25 mouse cellular contexts compared by ENCODE assay signal in the genomic region with DNA sequence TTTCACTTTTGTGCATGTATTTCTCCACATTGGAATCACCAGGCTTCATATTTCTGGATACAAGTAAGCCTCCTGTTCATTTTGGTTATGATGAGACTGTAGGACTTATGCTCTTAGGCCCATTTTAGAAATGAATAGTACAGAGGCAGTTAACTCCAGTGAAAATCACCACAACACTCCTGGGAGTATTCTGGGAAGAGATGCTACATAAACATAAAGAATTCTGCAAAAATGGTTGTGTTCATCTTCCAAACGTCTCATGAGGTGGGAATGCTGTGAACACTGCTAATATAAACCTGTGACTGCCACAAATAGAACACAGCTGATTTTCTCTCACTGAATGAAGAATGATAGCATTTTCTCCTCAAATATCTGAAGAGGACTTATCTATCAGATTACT.
DNase-seq lines count a peak whose midpoint lies in the region; ATAC-seq and TF ChIP-seq lines count a peak whose summit lies in the region.
"Had no signal": no experiment of that assay in that cellular context is flagged by ENCODE, and none has a peak within 500 bp of the region (broad histone marks: within the 10 kb centered on the region; RNA-seq: fewer than 3 reads in every experiment).

No protein-coding gene starts in this region.

- H3K9ac ChIP-seq in heart, embryonic 13.5 days = no peak overlapping the region
- no peak overlapping the region for H3K9ac ChIP-seq in heart, postnatal 0 days (replicated peaks; ENCODE audit: low read depth, low read length)
- H3K9ac ChIP-seq: embryonic facial prominence, embryonic 15.5 days; forebrain, postnatal 0 days; hindbrain, embryonic 13.5 days; intestine, embryonic 15.5 days had no signal

- DNase-seq in heart, adult 11 months = no peak
- DNase-seq in heart, postnatal 0 days (ENCODE audit: low spot score) = no peak
- no peak for DNase-seq in heart, adult 18-20 months
- DNase-seq in brain, adult 2 months (ENCODE audit: low read depth, low spot score) = peak; percentile 48
- DNase-seq in spleen, postnatal 14 days (ENCODE audit: low spot score in 2 of 2) = no peak
- DNase-seq: adrenal gland, adult 2 months; adrenal gland, postnatal 14 days; cerebellum, adult 11-12 months; cerebellum, adult 8-10 months; cerebellum, postnatal 10 days; cerebellum, postnatal 36 days; embryo, embryonic 11 days; forebrain, postnatal 0 days; gastrocnemius, postnatal 10 days; gastrocnemius, postnatal 36 days; heart, postnatal 36 days; kidney, adult 11 months had no signal

- ATAC-seq in heart, embryonic 13.5 days (ENCODE audit: extremely low read depth, insufficient number of reproducible peaks, low FRiP score, low TSS enrichment) = no peak
- ATAC-seq in heart, postnatal 0 days (ENCODE audit: insufficient read depth, low read depth) = no peak
- ATAC-seq: CD4-positive, CD25-positive, alpha-beta regulatory T cell, adult 4 months; forebrain, embryonic 14.5 days; forebrain, postnatal 0 days; hindbrain, embryonic 16.5 days; intestine, embryonic 15.5 days had no signal

- peak overlapping the region; percentile 24; the same call in 1 of the 2 replicates for H3K27ac ChIP-seq in heart, embryonic 13.5 days (replicated peaks)
- 0 out of 2 replicates have a peak overlapping the region, but pooled peaks have one; percentile 86 for H3K27ac ChIP-seq in heart, postnatal 0 days (ENCODE audit: low read depth)
- H3K27ac ChIP-seq: embryonic facial prominence, embryonic 15.5 days; hindbrain, embryonic 10.5 days; hindbrain, embryonic 13.5 days; intestine, embryonic 15.5 days had no signal

- H3K4me3 ChIP-seq in heart, embryonic 13.5 days = no peak overlapping the region
- no peak overlapping the region for H3K4me3 ChIP-seq in heart, postnatal 0 days (ENCODE audit: low read depth, low read length)
- H3K4me3 ChIP-seq: embryonic facial prominence, embryonic 15.5 days; hindbrain, embryonic 10.5 days; hindbrain, embryonic 13.5 days; intestine, embryonic 15.5 days had no signal

- no peak overlapping the region for H3K4me2 ChIP-seq in heart, embryonic 13.5 days
- no peak overlapping the region for H3K4me2 ChIP-seq in heart, postnatal 0 days (ENCODE audit: low read depth, low read length)
- H3K4me2 ChIP-seq: embryonic facial prominence, embryonic 15.5 days; hindbrain, embryonic 13.5 days; intestine, embryonic 15.5 days had no signal

- H3K27me3 ChIP-seq in heart, embryonic 13.5 days (replicated peaks) = no peaks in the 10 kb centered on the region
- no peaks in the 10 kb centered on the region for H3K27me3 ChIP-seq in heart, postnatal 0 days (ENCODE audit: control insufficient read depth, insufficient read depth, low read length)
- H3K27me3 ChIP-seq: embryonic facial prominence, embryonic 15.5 days; hindbrain, embryonic 13.5 days; intestine, embryonic 15.5 days had no signal

- no peaks in the 10 kb centered on the region for H3K36me3 ChIP-seq in heart, embryonic 13.5 days
- no peaks in the 10 kb centered on the region for H3K36me3 ChIP-seq in heart, postnatal 0 days (replicated peaks; ENCODE audit: control insufficient read depth, insufficient read depth, low read length)
- H3K36me3 ChIP-seq: embryonic facial prominence, embryonic 15.5 days; hindbrain, embryonic 10.5 days; hindbrain, embryonic 13.5 days; intestine, embryonic 15.5 days had no signal

- no peaks in the 10 kb centered on the region for H3K9me3 ChIP-seq in heart, embryonic 13.5 days
- H3K9me3 ChIP-seq in heart, postnatal 0 days (replicated peaks; ENCODE audit: control insufficient read depth, low read length) = no peaks in the 10 kb centered on the region
- H3K9me3 ChIP-seq: embryonic facial prominence, embryonic 15.5 days; hindbrain, embryonic 10.5 days; hindbrain, embryonic 13.5 days; intestine, embryonic 15.5 days had no signal

- peaks cover 18% of the 10 kb centered on the region for H3K4me1 ChIP-seq in heart, embryonic 13.5 days
- no peaks in the 10 kb centered on the region; the same call in 1 of the 2 replicates for H3K4me1 ChIP-seq in heart, postnatal 0 days (ENCODE audit: control insufficient read depth, insufficient read depth)
- H3K4me1 ChIP-seq: embryonic facial prominence, embryonic 15.5 days; hindbrain, embryonic 10.5 days; hindbrain, embryonic 13.5 days; intestine, embryonic 15.5 days had no signal

- 10% methylated on average over 1 of the region's 1 CpGs for WGBS in heart, embryonic 13.5 days
- WGBS in heart, postnatal 0 days = 11% methylated on average over 1 of the region's 1 CpGs

- no peak for TF ChIP-seq EP300 in heart, postnatal 0 days (IDR thresholded peaks at IDR 0.05; ENCODE audit: low read depth)

- TF ChIP-seq CTCF in heart, postnatal 0 days (IDR thresholded peaks at IDR 0.05; ENCODE audit: low read depth) = no peak
